Mouse (Mus musculus) hindbrain, postnatal 0 days (tissue): ENCODE data around the gene 9130213A22Rik. TPM values are rescaled to one million over a fixed set of nuclear protein-coding genes. Genes with fewer than 3 reads are reported as not detected.

ENCODE experiments used
- ATAC-seq: fragments of 200-750 bp; cut with Nextera tagmentation; 2 replicates; pipeline ENCODE4 v1.8.0; 2017; ENCODE audit warnings: mild to moderate bottlenecking, moderate TSS enrichment, moderate library complexity
- DNase-seq: peaks from one replicate; pipeline ENCODE4 v3.0.0-alpha.2; 2015; ENCODE audit warnings: low spot score
- H3K27ac ChIP-seq: fragments of 300-500 bp; sonication (generic); 2 replicates; pipeline ENCODE4 v1.5.1; 2014; ENCODE audit warnings: mild to moderate bottlenecking
- H3K27me3 ChIP-seq: fragments of 300-500 bp; sonication (generic); 2 replicates; pipeline ENCODE4 v1.6.1; 2014; ENCODE audit warnings: low read length, mixed read lengths; ENCODE audit not compliant: insufficient read depth
- H3K36me3 ChIP-seq: fragments of 300-500 bp; sonication (generic); 2 replicates; pipeline ENCODE4 v1.6.1; 2014; ENCODE audit warnings: low read length, mixed read lengths; ENCODE audit not compliant: insufficient read depth
- H3K4me1 ChIP-seq: fragments of 300-500 bp; sonication (generic); 2 replicates; pipeline ENCODE4 v1.6.1; 2014; ENCODE audit warnings: antibody characterized with exemption, low read length, mixed read lengths; ENCODE audit not compliant: insufficient read depth
- H3K4me2 ChIP-seq: fragments of 300-500 bp; sonication (generic); 2 replicates; pipeline ENCODE4 v1.6.1; 2014; ENCODE audit warnings: low read depth, mild to moderate bottlenecking, low read length, moderate library complexity, mixed read lengths
- H3K4me3 ChIP-seq: fragments of 300-500 bp; sonication (generic); 2 replicates; pipeline ENCODE4 v1.5.1; 2014; ENCODE audit warnings: low read length
- H3K9ac ChIP-seq: fragments of 300-500 bp; sonication (generic); replicated peaks from 2 replicates; pipeline ENCODE4 v1.6.1; 2014; ENCODE audit warnings: mild to moderate bottlenecking, low read length, moderate library complexity, mixed read lengths
- H3K9me3 ChIP-seq: fragments of 300-500 bp; sonication (generic); 2 replicates; pipeline ENCODE4 v1.6.1; 2016; ENCODE audit warnings: low read length, mixed read lengths
- CTCF ChIP-seq: IDR thresholded peaks from 2 replicates; pipeline ENCODE4 v1.5.1; 2016; ENCODE audit warnings: antibody characterized with exemption, control low read depth, low read depth
- WGBS: fragments of 180-500 bp; shearing (Covaris S2); extraction: QIAGEN DNeasy Blood & Tissue Kit; methylation state at CpG from one replicate; pipeline ENCODE4 v1.1.7; 2014; 5-methylcytosine and 5-hydroxymethylcytosine counted together
- polyA plus RNA-seq: library from polyadenylated mRNA; unstranded; fragments of >200 nt; fragmentation: Nextera tagmentation; extraction: Ambion mirVana; gene quantifications from 2 replicates; pipeline ENCODE4 v1.2.1, GENCODE M21; 2015
- total RNA-seq: library from RNA; depleted of rRNA; stranded (reverse); fragments of >200 nt; gene quantifications from 2 replicates; pipeline ENCODE4 v1.2.3, GENCODE M21; 2014

Gene 9130213A22Rik
- total and polyA plus RNA-seq, 2 experiments from 2014 or later = 1.0 to 1.2 TPM

DNA sequence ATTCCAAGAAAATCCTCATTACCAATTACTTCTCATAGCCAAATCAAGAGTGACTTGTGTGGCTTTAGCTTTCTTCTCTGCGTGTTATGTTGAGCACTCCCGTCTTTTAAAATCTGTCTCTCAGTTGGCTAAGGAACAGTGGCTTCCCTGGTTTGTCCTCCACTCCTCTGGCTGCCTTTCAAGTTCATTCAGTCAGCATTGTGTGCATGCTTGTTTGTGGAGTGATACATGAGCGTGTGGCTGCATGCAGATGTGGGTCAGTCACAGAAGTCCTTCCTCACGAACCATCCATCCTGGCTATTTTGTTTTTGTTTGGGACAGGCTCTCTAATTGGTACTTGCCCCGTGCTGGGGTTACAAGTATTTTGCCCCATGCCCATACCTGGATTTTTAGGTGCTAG, 45.8 kb downstream of the 9130213A22Rik start:
- peak; percentile 64 for DNase-seq
- WGBS = 51% methylated on average over 5 of the region's 5 CpGs
- Histone ChIP-seq H3K36me3 (no peaks in the 10 kb centered on the region), H3K27ac (no peak overlapping the region), H3K4me2 (no peak overlapping the region), H3K9me3 (no peaks in the 10 kb centered on the region), H3K9ac (no peak overlapping the region), H3K27me3 (no peaks in the 10 kb centered on the region), H3K4me1 (peaks cover under 1% of the 10 kb centered on the region; the same call in 1 of the 2 replicates), H3K4me3 (no peak overlapping the region)
- no peak for TF ChIP-seq CTCF
- ATAC-seq = no peak

GRCm38 (mm10) chr11:69075764-69076479, 46.5 kb downstream of the 9130213A22Rik start:
- H3K36me3 ChIP-seq = no peaks in the 10 kb centered on the region
- no peaks in the 10 kb centered on the region for H3K27me3 ChIP-seq
- no peak overlapping the region for H3K27ac ChIP-seq
- peaks cover 6% of the 10 kb centered on the region; the same call in 1 of the 2 replicates for H3K4me1 ChIP-seq
- no peak for ATAC-seq
- no peak overlapping the region for H3K4me3 ChIP-seq
- no peak for DNase-seq
- WGBS = 48% methylated on average over 8 of the region's 9 CpGs
- no peak for TF ChIP-seq CTCF
- H3K4me2 ChIP-seq = no peak overlapping the region
- no peaks in the 10 kb centered on the region for H3K9me3 ChIP-seq
- no peak overlapping the region for H3K9ac ChIP-seq

- Histone ChIP-seq H3K9ac (no peak overlapping the region), H3K27ac (no peak overlapping the region), H3K4me2 (no peak overlapping the region), H3K36me3 (no peaks in the 10 kb centered on the region), H3K4me3 (no peak overlapping the region), H3K9me3 (no peaks in the 10 kb centered on the region), H3K4me1 (peaks cover 8% of the 10 kb centered on the region; the same call in 1 of the 2 replicates), H3K27me3 (no peaks in the 10 kb centered on the region)
- TF ChIP-seq CTCF = no peak
- 45% methylated on average over 2 of the region's 2 CpGs for WGBS
- ATAC-seq (no peak), DNase-seq (no peak)
These were observed 47.7 kb downstream of the 9130213A22Rik start for GRCm38 (mm10) chr11:69074776-69075069.

DNA sequence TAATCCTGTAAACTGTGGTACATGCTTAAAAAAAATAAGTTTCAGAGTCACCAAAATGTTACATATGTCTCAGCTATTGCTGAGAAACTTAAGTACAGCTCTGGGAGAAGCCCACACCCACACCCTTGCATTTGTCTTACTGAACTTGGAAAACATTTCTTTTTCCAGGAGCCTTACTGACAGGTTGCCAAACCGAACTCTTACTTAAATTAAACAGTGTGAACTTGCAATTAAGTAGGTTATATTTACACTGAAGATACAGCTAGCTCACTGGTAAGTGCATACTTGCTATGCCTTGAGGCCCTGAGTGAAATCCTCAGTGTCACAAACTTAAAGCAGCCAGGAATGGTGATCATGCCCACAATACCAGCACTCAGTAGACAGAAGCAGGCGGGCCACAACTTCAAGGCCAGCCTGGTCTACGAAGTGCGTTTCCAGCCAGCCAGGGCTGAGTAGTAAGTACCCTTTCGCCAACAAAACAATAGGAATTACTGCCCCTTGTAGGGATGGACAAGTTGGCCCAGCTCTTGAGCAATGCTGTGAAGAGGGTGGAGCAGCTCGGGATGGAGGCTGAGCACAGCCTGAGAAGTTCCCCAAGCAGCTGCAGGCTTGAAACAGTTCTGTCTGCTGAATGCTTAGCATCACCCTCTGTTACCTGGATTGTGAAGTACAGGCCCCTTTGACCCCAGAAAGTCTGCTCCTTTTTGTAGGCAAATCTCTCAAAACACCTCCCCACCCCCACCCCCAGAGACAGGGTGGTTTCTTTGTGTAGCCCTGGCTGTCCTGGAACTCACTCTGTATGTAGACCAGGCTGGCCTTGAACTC, 48.2 kb downstream of the 9130213A22Rik start:
- no peak for TF ChIP-seq CTCF
- peak overlapping the region; percentile 61; the same call in 1 of the 2 replicates for H3K4me2 ChIP-seq
- H3K9ac ChIP-seq = 0 out of 2 replicates have a peak overlapping the region, but pooled peaks have one; percentile 17
- no peak overlapping the region for H3K4me3 ChIP-seq
- H3K9me3 ChIP-seq = no peaks in the 10 kb centered on the region
- WGBS = 35% methylated on average over 6 of the region's 6 CpGs
- H3K27ac ChIP-seq = peak overlapping the region; percentile 97; the same call in 1 of the 2 replicates
- no peaks in the 10 kb centered on the region for H3K27me3 ChIP-seq
- DNase-seq (no peak), ATAC-seq (no peak)
- H3K36me3 ChIP-seq = no peaks in the 10 kb centered on the region
- H3K4me1 ChIP-seq = peaks cover 8% of the 10 kb centered on the region; the same call in 1 of the 2 replicates

GRCm38 (mm10) chr11:69073065-69073888, 49.1 kb downstream of the 9130213A22Rik start:
- peak overlapping the region; percentile 32 for H3K4me3 ChIP-seq
- ATAC-seq = peak; percentile 82
- peaks cover 8% of the 10 kb centered on the region; the same call in 1 of the 2 replicates for H3K4me1 ChIP-seq
- H3K4me2 ChIP-seq = peak overlapping the region; percentile 61
- no peaks in the 10 kb centered on the region for H3K9me3 ChIP-seq
- H3K27ac ChIP-seq = peak overlapping the region; percentile 97
- DNase-seq = peak; percentile 97
- H3K9ac ChIP-seq = peak overlapping the region; percentile 59
- H3K36me3 ChIP-seq = no peaks in the 10 kb centered on the region
- TF ChIP-seq CTCF = no peak; the same call in 1 of the 2 replicates
- no peaks in the 10 kb centered on the region for H3K27me3 ChIP-seq
- under 1% methylated on average over 14 of the region's 14 CpGs for WGBS

GRCm38 (mm10) chr11:69072666-69073064, 49.7 kb downstream of the 9130213A22Rik start:
- ATAC-seq = no peak

More at GRCm38 (mm10) chr11:69072666-69073064, 49.7 kb downstream of the 9130213A22Rik start:
- TF ChIP-seq CTCF = no peak
- Histone ChIP-seq H3K9me3 (no peaks in the 10 kb centered on the region), H3K27ac (peak overlapping the region; percentile 97), H3K27me3 (no peaks in the 10 kb centered on the region), H3K9ac (peak overlapping the region; percentile 59), H3K36me3 (no peaks in the 10 kb centered on the region), H3K4me2 (peak overlapping the region; percentile 61), H3K4me1 (peaks cover 8% of the 10 kb centered on the region; the same call in 1 of the 2 replicates), H3K4me3 (peak overlapping the region; percentile 32)
- WGBS = 3% methylated on average over 9 of the region's 9 CpGs
- DNase-seq = no peak
